Mouse (Mus musculus) liver, postnatal 0 days (tissue): ENCODE data around the gene Krtap7-1. TPM values are rescaled to one million over a fixed set of nuclear protein-coding genes. Genes with fewer than 3 reads are reported as not detected.
A peak's percentile ranks its signal among the peaks of the same experiment; 100 is the strongest.

Source experiments
- ATAC-seq: fragments of 200-750 bp; cut with Nextera tagmentation; 2 replicates; pipeline ENCODE4 v1.8.0; 2017; ENCODE audit warnings: mild to moderate bottlenecking, moderate library complexity
- DNase-seq: peaks from one replicate; pipeline ENCODE4 v3.0.0-alpha.2; 2016
- H3K27ac ChIP-seq: fragments of 300-500 bp; sonication (generic); 2 replicates; pipeline ENCODE4 v1.5.1; 2014; ENCODE audit warnings: antibody characterized with exemption, moderate library complexity, mild to moderate bottlenecking, low read depth
- H3K27me3 ChIP-seq: fragments of 300-500 bp; sonication (generic); 2 replicates; pipeline ENCODE4 v1.6.1; 2014; ENCODE audit warnings: low read length, control low read depth, mixed read lengths; ENCODE audit not compliant: insufficient read depth
- H3K36me3 ChIP-seq: fragments of 300-500 bp; sonication (generic); replicated peaks from 2 replicates; pipeline ENCODE4 v1.6.1; 2014; ENCODE audit warnings: mild to moderate bottlenecking, control low read depth, low read length, moderate library complexity, mixed read lengths; ENCODE audit not compliant: insufficient read depth
- H3K4me1 ChIP-seq: fragments of 300-500 bp; sonication (generic); 2 replicates; pipeline ENCODE4 v1.6.1; 2014; ENCODE audit warnings: antibody characterized with exemption, mild to moderate bottlenecking, control low read depth; ENCODE audit not compliant: insufficient read depth
- H3K4me2 ChIP-seq: fragments of 300-500 bp; sonication (generic); 2 replicates; pipeline ENCODE4 v1.6.1; 2014; ENCODE audit warnings: low read depth, mild to moderate bottlenecking, low read length, moderate library complexity, mixed read lengths
- H3K4me3 ChIP-seq: fragments of 300-500 bp; sonication (generic); 2 replicates; pipeline ENCODE4 v1.5.1; 2014; ENCODE audit warnings: low read depth, low read length
- H3K9ac ChIP-seq: fragments of 300-500 bp; sonication (generic); replicated peaks from 2 replicates; pipeline ENCODE4 v1.6.1; 2014; ENCODE audit warnings: mild to moderate bottlenecking, moderate library complexity
- H3K9me3 ChIP-seq: fragments of 300-500 bp; sonication (generic); 2 replicates; pipeline ENCODE4 v1.6.1; 2016; ENCODE audit warnings: mild to moderate bottlenecking, control low read depth, low read length, mixed read lengths
- CTCF ChIP-seq: sonication (generic); IDR thresholded peaks from 2 replicates; pipeline ENCODE4 v1.5.1; 2016; ENCODE audit warnings: antibody characterized with exemption, low read depth
- EP300 ChIP-seq: IDR thresholded peaks from 2 replicates; pipeline ENCODE4 v1.6.1; 2016; ENCODE audit warnings: antibody characterized with exemption, low read depth, mild to moderate bottlenecking
- WGBS: fragments of 180-500 bp; shearing (Covaris S2); extraction: QIAGEN DNeasy Blood & Tissue Kit; methylation state at CpG from one replicate; pipeline ENCODE4 v1.1.7; 2014; ENCODE audit not compliant: insufficient replicate concordance; 5-methylcytosine and 5-hydroxymethylcytosine counted together
- polyA plus RNA-seq: library from polyadenylated mRNA; unstranded; fragments of >200 nt; fragmentation: Nextera tagmentation; extraction: Ambion mirVana; gene quantifications from 2 replicates; pipeline ENCODE4 v1.2.1, GENCODE M21; 2015

Gene Krtap7-1
- polyA plus RNA-seq, 1 experiment from 2014 or later: not detected

- no peak for DNase-seq
- 78% methylated on average over 4 of the region's 4 CpGs for WGBS
- H3K4me2 ChIP-seq: no peak overlapping the region
- H3K27ac ChIP-seq: no peak overlapping the region
- TF ChIP-seq CTCF: no peak
- no peak for TF ChIP-seq EP300
- H3K27me3 ChIP-seq: no peaks in the 10 kb centered on the region
- H3K36me3 ChIP-seq: no peaks in the 10 kb centered on the region
- no peak overlapping the region for H3K9ac ChIP-seq
- no peaks in the 10 kb centered on the region for H3K4me1 ChIP-seq
- no peak overlapping the region for H3K4me3 ChIP-seq
- ATAC-seq: no peak
- no peaks in the 10 kb centered on the region for H3K9me3 ChIP-seq
These were observed 12.9 kb upstream of the Krtap7-1 start for GRCm38 (mm10) chr16:89520996-89521395.

- no peak overlapping the region for H3K4me2 ChIP-seq
- DNase-seq: no peak
- H3K27me3 ChIP-seq: no peaks in the 10 kb centered on the region
- H3K4me1 ChIP-seq: no peaks in the 10 kb centered on the region
- H3K9ac ChIP-seq: no peak overlapping the region
- 85% methylated on average over 2 of the region's 2 CpGs for WGBS
- H3K9me3 ChIP-seq: no peaks in the 10 kb centered on the region
- H3K36me3 ChIP-seq: no peaks in the 10 kb centered on the region
- no peak for ATAC-seq
- no peak for TF ChIP-seq EP300
- no peak for TF ChIP-seq CTCF
- no peak overlapping the region for H3K4me3 ChIP-seq
- no peak overlapping the region for H3K27ac ChIP-seq
These were observed 12.4 kb upstream of the Krtap7-1 start for GRCm38 (mm10) chr16:89520555-89520954.

GRCm38 (mm10) chr16:89520091-89520490 is 12.0 kb upstream of the Krtap7-1 start:
- H3K4me3 ChIP-seq: no peak overlapping the region
- H3K9me3 ChIP-seq: no peaks in the 10 kb centered on the region
- no peak for TF ChIP-seq CTCF
- TF ChIP-seq EP300: no peak
- DNase-seq (no peak), ATAC-seq (no peak)
- no peaks in the 10 kb centered on the region for H3K36me3 ChIP-seq
- H3K4me2 ChIP-seq: no peak overlapping the region
- H3K9ac ChIP-seq: no peak overlapping the region
- H3K4me1 ChIP-seq: no peaks in the 10 kb centered on the region
- no peak overlapping the region for H3K27ac ChIP-seq
- WGBS: 77% methylated on average over 6 of the region's 6 CpGs
- no peaks in the 10 kb centered on the region for H3K27me3 ChIP-seq

- TF ChIP-seq CTCF (peak; percentile 60), EP300 (no peak)
- H3K4me3 ChIP-seq: no peak overlapping the region
- 55% methylated on average over 9 of the region's 9 CpGs for WGBS
- H3K9ac ChIP-seq: no peak overlapping the region
- no peaks in the 10 kb centered on the region for H3K9me3 ChIP-seq
- H3K4me1 ChIP-seq: no peaks in the 10 kb centered on the region
- no peak overlapping the region for H3K4me2 ChIP-seq
- no peak overlapping the region for H3K27ac ChIP-seq
- ATAC-seq: no peak
- no peaks in the 10 kb centered on the region for H3K27me3 ChIP-seq
- DNase-seq: peak; percentile 37
- no peaks in the 10 kb centered on the region for H3K36me3 ChIP-seq
These were observed 9.5 kb upstream of the Krtap7-1 start for GRCm38 (mm10) chr16:89517635-89518034.

- no peaks in the 10 kb centered on the region for H3K4me1 ChIP-seq
- no peak for TF ChIP-seq EP300
- TF ChIP-seq CTCF: no peak
- no peaks in the 10 kb centered on the region for H3K27me3 ChIP-seq
- H3K9me3 ChIP-seq: no peaks in the 10 kb centered on the region
- H3K4me2 ChIP-seq: no peak overlapping the region
- no peak for ATAC-seq
- H3K9ac ChIP-seq: no peak overlapping the region
- no peak for DNase-seq
- 82% methylated on average over 7 of the region's 7 CpGs for WGBS
- H3K4me3 ChIP-seq: no peak overlapping the region
- no peaks in the 10 kb centered on the region for H3K36me3 ChIP-seq
- no peak overlapping the region for H3K27ac ChIP-seq
These were observed 5.3 kb upstream of the Krtap7-1 start for GRCm38 (mm10) chr16:89513431-89513830.

GRCm38 (mm10) chr16:89503571-89503970 is 4.6 kb downstream of the Krtap7-1 start:
- H3K27ac ChIP-seq: no peak overlapping the region
- H3K4me1 ChIP-seq: no peaks in the 10 kb centered on the region
- TF ChIP-seq EP300: no peak
- TF ChIP-seq CTCF: no peak
- H3K4me3 ChIP-seq: no peak overlapping the region
- DNase-seq (no peak), ATAC-seq (no peak)
- H3K27me3 ChIP-seq: no peaks in the 10 kb centered on the region
- H3K9me3 ChIP-seq: no peaks in the 10 kb centered on the region
- no peaks in the 10 kb centered on the region for H3K36me3 ChIP-seq
- WGBS: 76% methylated on average over 2 of the region's 2 CpGs
- no peak overlapping the region for H3K9ac ChIP-seq
- no peak overlapping the region for H3K4me2 ChIP-seq

GRCm38 (mm10) chr16:89501870-89502269 is 6.3 kb downstream of the Krtap7-1 start:
- no peak overlapping the region for H3K27ac ChIP-seq
- 63% methylated on average over 5 of the region's 5 CpGs for WGBS
- DNase-seq (no peak), ATAC-seq (no peak)
- H3K36me3 ChIP-seq: no peaks in the 10 kb centered on the region
- H3K4me3 ChIP-seq: no peak overlapping the region
- no peak overlapping the region for H3K9ac ChIP-seq
- H3K4me1 ChIP-seq: no peaks in the 10 kb centered on the region
- H3K9me3 ChIP-seq: no peaks in the 10 kb centered on the region
- no peak overlapping the region for H3K4me2 ChIP-seq
- TF ChIP-seq EP300 (no peak), CTCF (no peak)
- no peaks in the 10 kb centered on the region for H3K27me3 ChIP-seq
